Mouse (Mus musculus): ENCODE data around the gene Nucks1. TPM values are rescaled to one million over a fixed set of nuclear protein-coding genes. Genes with fewer than 3 reads are reported as not detected.
A peak's percentile ranks its signal among the peaks of the same experiment; 100 is the strongest.
"Not testable (repeated sequence)": the region's sequence is repeated elsewhere in the genome, so short reads cannot be mapped to it uniquely, and the experiment has no call there.

The Nucks1 gene
- total RNA-seq (2017), result 79.3 to 93.1 TPM (median 86.9 TPM) in 3 replicates

DNA sequence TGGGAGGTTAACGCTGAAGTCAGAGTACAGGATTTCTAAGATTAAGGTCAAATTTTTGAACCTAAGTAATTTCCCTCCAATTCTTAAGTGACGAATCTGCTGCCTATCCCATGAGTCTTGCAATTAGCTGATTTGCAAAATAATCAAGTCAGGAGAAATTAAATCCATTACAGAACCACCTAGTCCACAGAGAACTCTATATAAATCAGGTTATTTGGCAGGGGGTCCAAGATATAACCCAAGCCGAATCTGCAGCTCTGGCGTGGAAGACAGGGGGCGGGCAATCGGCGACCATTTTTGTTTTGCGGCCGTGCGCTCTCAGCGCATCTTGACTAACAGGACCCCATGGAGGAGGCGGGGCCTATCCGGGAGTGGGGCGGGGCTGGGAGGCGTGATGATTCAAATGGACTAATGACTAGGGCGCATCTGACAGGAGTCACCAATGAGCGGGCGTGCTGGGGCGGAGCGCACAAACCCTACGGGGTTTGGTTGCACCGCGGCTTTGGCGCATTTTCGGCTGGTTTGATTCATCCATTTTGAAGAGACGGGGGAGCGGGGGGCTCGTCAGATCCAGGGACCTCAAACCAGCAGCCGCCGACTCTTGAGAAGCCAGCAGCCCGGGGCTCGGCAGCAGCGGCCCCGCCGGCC, at the start of gene Nucks1:
Gene Nucks1, plus strand, starts transcription at position 534 of the 648 bp plus-strand sequence.
- ATAC-seq (replicated peaks; ENCODE audit: insufficient number of reproducible peaks, low FRiP score, low TSS enrichment, poor library complexity, severe bottlenecking), result peak; percentile 98

DNA sequence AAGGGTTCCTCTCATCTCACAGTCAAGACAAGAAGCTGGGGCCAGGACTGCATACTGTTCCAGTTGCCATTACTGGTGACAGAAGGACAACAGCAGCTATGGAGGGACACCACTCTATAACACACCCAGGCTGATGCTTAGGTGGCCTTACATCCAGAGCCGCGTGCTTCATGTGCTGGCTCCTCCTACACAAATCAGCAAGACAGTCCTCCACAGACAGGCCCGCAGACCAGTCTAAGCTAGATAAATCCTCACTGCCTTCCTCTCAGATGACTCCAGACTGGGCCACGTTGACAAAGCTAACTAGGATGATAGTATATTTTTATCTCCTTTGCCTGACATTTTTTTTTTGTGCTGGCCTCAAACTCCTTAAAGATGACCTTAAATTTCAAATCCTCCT, 48.5 kb upstream of the Nucks1 start:
- no peak for ATAC-seq (replicated peaks; ENCODE audit: insufficient number of reproducible peaks, low FRiP score, low TSS enrichment, poor library complexity, severe bottlenecking)

GRCm38 (mm10) chr1:131865596-131865995, 44.7 kb upstream of the Nucks1 start:
- no peak for ATAC-seq (replicated peaks; ENCODE audit: insufficient number of reproducible peaks, low FRiP score, low TSS enrichment, poor library complexity, severe bottlenecking)

DNA sequence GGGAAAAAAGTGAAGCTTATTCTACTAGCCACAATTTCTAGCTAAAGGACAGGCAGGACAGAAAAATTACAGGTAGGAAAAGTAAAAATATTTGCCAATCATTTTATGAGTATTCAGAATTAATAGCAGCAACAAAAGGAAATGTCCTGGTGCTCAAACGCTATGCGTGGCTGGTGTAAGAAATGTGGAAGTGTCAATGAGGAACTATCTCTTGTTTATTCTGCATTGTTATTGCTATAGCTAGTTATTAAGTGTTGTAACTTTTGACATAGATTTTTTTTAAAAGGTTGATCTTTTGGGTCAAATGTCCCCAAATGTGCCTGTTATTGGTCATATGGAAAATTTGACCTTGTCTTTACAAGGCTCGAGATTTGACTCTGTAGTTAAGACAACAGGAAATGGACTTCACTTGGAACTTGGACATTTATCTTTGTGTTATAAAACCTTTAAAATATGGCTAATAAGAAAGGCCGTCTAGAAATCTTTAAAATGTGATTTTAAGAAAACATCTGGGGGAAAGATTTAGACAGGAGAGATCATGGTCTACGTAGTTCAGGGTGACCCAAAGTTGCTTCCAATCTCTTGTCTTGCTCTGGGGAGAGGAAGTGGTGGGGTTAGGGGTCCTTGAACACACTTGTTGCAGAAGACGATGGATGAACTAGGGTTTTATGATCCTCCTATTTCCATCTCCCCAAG, 43.9 kb upstream of the Nucks1 start:
- peak; percentile 57 for ATAC-seq (replicated peaks; ENCODE audit: insufficient number of reproducible peaks, low FRiP score, low TSS enrichment, poor library complexity, severe bottlenecking)

DNA sequence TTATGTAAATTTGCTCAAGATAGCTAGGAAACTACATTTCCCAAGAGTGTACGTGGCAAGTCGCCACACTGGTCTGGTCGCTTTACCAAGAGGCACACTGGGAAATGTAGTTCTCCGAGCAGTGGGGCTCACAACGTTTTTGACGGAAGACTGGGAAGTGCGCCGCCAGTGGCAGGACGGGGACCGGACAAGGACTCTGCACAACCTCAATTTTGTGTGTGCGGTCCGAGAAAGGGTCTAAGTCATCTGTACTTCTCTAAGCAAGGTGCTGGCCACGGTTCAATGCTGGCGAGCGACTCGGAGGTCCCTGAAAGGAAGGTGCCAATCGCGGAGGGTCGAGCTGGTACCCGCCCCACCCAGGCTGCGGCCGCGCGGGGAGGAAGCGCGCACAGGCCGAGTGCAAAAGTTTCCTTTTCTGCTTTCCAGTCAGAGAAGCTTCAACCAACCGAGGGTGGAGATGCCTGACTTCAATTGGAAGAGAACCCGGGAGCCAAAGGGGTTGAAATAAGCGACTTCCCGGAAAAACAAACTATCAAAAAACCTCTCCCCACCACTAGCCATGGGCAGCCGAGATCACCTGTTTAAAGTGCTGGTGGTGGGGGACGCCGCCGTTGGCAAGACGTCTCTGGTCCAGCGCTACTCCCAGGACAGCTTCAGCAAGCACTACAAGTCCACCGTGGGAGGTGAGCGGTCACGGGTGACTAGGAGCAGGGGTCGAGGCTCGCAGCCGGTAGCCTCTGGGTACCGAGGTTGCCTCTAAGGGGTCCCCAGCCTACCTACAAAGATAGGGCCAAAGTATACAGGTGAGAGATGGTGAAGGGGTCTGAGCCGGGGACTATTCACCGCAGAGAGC, 43.0 kb upstream of the Nucks1 start, which contains the start of gene Rab29:
Gene Rab29, plus strand, starts transcription at position 132 of the 853 bp plus-strand sequence.
- ATAC-seq (replicated peaks; ENCODE audit: insufficient number of reproducible peaks, low FRiP score, low TSS enrichment, poor library complexity, severe bottlenecking), result peak; percentile 95

DNA sequence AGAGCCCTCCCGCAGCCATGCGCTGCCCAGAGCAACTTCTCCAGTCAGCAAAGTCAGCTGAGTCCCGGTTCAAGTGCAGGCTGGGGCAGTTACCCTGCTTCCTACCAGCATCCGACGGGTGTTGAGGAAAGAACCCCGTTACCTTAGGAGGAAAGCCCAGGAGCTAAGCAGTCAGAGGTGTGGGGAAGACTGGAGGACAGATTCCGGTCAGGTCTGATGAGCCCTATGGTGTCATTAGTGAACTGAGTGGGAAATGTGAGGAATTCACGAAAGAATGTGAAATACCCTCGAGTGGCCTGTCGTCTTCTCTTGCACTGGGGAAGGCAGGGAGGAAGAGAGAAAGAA, 42.4 kb upstream of the Nucks1 start:
- peak; percentile 15; the same call in 1 of the 2 replicates for ATAC-seq (replicated peaks; ENCODE audit: insufficient number of reproducible peaks, low FRiP score, low TSS enrichment, poor library complexity, severe bottlenecking)

DNA sequence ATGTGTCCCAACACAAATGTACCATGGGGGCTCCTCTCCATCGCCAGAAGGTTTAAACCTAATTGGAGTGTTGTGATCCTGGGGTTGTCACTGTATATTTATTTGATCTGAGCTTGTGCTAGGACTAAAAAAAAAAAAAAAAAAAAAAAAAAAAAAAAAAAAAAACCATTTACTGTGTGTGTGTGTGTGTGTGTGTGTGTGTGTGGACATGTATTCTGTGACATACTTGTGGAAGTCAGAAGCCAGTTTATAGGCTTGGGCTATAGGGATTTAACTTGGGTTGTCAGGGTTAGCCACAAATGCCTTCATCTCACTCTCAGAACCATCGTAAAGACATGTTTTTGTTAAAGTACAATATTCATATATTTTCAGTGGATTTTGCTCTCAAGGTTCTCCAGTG, 40.8 kb upstream of the Nucks1 start:
- no peak for ATAC-seq (replicated peaks; ENCODE audit: insufficient number of reproducible peaks, low FRiP score, low TSS enrichment, poor library complexity, severe bottlenecking)

- no peak for ATAC-seq (replicated peaks; ENCODE audit: insufficient number of reproducible peaks, low FRiP score, low TSS enrichment, poor library complexity, severe bottlenecking)
Measured at GRCm38 (mm10) chr1:131872856-131873255, 37.5 kb upstream of the Nucks1 start.

DNA sequence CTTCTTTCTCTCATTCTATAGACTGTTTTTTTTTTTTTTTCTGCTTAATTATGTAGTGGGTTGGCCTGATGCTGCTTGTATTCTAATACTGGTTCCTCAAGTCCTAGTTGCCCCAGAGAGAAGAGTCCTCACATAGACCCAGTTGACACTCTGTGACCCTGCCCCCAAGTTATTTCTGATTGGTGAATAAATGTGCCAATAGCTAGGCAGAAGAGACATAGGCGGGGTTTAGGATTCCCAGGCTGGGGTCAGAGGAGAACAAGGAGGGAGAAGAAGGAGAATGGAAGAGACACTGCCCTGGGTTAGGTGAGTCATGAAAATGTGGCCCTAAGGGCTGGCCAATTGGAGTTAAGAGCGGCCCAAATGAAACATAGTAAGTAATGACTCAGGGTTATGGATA, 30.5 kb upstream of the Nucks1 start:
- ATAC-seq (replicated peaks; ENCODE audit: insufficient number of reproducible peaks, low FRiP score, low TSS enrichment, poor library complexity, severe bottlenecking), result no peak

DNA sequence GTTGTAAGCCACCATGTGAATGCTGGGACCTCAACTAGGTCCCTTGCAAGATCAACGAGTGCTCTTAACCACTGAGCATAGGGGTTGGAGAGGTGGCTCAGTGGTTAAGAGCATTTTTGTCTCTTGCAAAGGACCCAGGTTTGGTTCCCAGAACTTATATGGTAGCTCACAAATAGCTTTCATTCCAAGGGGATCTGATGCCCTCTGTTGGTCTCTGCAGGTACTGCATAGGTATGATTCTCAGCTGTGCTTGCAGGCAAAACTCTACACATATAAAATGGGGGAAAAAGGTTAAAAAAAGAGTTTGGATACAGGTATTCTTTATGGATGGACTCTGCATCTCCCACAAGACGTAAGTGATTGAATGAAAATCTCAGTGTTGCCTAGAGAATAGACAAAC, 27.5 kb upstream of the Nucks1 start:
- peak; percentile 53; the same call in 1 of the 2 replicates for ATAC-seq (replicated peaks; ENCODE audit: insufficient number of reproducible peaks, low FRiP score, low TSS enrichment, poor library complexity, severe bottlenecking)

DNA sequence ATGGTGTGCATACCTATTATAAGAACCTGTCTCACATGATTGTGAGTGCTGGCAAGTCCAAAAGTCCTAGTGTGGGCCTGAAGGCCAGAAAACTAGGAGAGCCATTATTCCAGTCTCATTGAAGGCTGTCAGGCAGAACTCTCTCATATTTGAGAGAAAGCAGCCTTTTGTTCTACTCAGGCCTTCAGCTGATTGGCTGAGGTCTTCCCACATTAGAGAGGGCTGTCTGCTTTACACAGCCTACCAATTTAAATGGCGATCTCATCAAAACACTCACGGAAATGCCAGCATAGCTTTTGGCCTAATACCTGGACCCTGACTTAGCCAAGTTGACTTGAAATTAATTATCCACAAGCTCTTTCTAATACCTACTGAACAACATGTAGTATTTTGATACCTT, 24.2 kb upstream of the Nucks1 start:
- no peak for ATAC-seq (replicated peaks; ENCODE audit: insufficient number of reproducible peaks, low FRiP score, low TSS enrichment, poor library complexity, severe bottlenecking)

DNA sequence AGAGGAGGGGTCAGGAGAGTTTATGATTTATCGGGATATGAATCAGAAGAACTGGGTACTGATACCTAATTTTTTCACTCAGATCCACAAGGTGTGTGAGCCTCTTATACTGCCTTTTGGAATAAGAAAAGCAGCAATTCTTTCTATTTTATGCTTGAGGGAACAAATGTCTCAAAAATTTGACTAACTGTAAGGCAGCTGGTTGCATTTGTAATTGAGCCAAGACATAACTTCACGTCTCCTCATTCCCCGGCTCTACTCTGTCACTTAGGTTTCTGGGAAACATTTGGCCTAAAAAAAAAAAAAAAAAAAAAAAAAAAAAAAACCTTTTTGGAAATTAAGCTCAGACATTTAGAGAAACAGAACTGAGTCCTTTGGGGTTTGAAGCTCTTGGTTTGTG, 23.7 kb upstream of the Nucks1 start:
- ATAC-seq (replicated peaks; ENCODE audit: insufficient number of reproducible peaks, low FRiP score, low TSS enrichment, poor library complexity, severe bottlenecking), result no peak

DNA sequence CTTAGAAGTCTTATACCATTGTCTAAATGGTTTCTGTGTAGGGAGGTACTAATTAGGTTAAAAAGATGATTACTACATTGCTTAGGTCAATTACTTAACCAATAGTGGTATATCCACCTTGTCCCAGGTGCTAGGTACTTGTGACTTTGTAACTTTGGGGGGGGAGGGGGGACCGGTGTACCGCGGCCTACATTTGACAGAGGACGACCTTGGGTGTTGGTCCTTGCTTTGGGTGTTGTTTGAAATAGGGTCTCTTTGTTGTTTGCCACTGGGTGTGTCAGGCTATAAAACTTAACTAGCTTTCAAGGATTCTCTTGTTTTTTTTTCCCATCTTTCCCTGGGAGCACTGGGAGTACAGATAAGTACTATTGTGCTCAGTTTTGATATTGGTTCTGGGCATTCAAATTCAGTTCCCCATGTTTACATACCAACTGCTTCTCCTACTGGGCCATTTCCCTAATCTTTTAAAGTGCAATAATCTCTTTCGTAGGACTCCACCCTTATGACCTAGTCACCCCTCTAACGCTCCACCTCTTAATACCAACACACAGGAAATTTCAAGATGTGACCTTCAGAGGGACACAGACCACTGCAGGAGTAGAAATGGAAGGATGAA, 20.2 kb upstream of the Nucks1 start:
- peak; percentile 59 for ATAC-seq (replicated peaks; ENCODE audit: insufficient number of reproducible peaks, low FRiP score, low TSS enrichment, poor library complexity, severe bottlenecking)

GRCm38 (mm10) chr1:131891436-131891835, 18.9 kb upstream of the Nucks1 start:
- ATAC-seq (replicated peaks; ENCODE audit: insufficient number of reproducible peaks, low FRiP score, low TSS enrichment, poor library complexity, severe bottlenecking), result no peak

DNA sequence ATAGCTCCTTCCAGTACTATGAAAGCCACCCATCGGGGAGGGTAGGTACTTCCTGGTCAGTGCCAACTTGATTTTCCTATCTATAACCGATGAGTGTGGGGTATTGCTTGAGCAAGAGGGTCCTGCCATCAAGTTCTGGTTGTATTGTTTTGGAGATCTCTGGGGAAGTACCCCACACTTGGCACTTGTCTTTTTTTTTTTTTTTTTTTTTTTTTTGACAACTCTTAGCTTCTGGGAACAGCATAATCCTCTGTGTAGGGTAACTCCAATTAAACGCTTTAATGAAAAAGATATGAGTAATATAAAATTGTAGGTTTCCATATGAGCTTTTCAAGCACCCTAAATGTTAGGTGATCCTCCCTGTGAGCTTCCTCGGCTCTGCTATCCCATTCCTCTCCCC, 7.7 kb upstream of the Nucks1 start:
- ATAC-seq (replicated peaks; ENCODE audit: insufficient number of reproducible peaks, low FRiP score, low TSS enrichment, poor library complexity, severe bottlenecking), result no peak

GRCm38 (mm10) chr1:131903251-131903650, 7.1 kb upstream of the Nucks1 start:
- ATAC-seq (replicated peaks; ENCODE audit: insufficient number of reproducible peaks, low FRiP score, low TSS enrichment, poor library complexity, severe bottlenecking), result no peak

GRCm38 (mm10) chr1:131905497-131905896, 4.8 kb upstream of the Nucks1 start:
- ATAC-seq (replicated peaks; ENCODE audit: insufficient number of reproducible peaks, low FRiP score, low TSS enrichment, poor library complexity, severe bottlenecking), result no peak

DNA sequence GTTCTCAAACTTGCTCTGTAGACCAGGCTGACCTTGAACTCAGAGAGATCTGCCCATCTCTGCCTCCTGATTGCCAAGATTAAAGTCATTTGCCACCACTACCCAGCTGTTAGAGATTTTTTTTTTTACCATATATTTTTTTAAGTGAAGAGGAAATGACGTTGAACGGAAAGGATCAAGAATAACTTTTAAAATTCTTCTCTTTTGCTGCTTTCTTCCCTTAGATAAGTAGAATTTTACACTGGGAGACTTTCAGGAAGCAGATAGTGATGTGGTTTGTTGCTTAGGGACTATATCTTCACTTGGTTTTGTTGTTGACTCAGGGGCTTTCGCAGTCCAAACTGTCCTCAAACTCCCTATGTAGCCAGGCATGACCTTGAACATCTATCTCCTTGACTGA, 1.9 kb upstream of the Nucks1 start:
- ATAC-seq (replicated peaks; ENCODE audit: insufficient number of reproducible peaks, low FRiP score, low TSS enrichment, poor library complexity, severe bottlenecking), result no peak

GRCm38 (mm10) chr1:131909236-131909635, 1.1 kb upstream of the Nucks1 start:
- not testable (repeated sequence) for ATAC-seq (replicated peaks; ENCODE audit: insufficient number of reproducible peaks, low FRiP score, low TSS enrichment, poor library complexity, severe bottlenecking)

Measured in monocyte, adult 5-6 weeks (primary cell).